Comparison of ENCODE assay signal across 7 mouse cellular contexts in the genomic region with DNA sequence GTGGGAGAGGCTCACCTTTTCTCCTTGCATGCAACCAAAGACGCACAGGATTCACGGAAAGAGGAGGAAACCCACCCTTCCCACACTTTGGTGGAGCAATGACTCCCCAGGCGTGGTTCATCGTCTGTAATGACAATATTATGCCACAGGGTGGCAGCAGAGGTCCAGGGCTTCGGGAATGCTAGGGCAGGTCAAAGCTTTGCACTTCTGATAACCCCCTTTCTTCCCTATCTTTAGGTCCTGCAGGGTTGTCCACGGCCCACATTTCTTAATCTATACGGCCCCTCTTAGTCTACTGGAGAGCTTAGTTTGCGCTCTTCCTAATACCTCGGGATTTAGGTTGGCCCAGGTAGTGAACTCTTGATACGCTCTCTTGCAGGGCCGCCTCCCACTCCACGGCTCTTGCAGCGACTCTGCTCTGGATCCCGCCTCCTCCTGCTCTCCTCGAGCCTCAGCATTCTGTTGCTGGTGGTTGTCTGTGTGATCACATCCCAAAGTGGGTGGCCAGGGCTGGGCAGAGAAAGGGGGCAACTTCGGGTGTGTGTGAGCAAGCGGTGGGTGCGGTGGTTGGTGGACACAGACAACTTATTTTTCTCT. TPM values are rescaled to one million over a fixed set of nuclear protein-coding genes. Genes with fewer than 3 reads are reported as not detected.
DNase-seq lines count a peak whose midpoint lies in the region; ATAC-seq and TF ChIP-seq lines count a peak whose summit lies in the region.

No protein-coding gene starts in this region.

- TF ChIP-seq CTCF in small intestine, adult 2 months (IDR thresholded peaks at IDR 0.05; ENCODE audit: extremely low read depth, insufficient read length, insufficient replicate concordance, low read depth, low read length): peak; percentile 88; the same call in 1 of the 2 replicates

- 26% methylated on average over 18 of the region's 18 CpGs for WGBS in hindbrain, embryonic 12.5 days
- 23% methylated on average over 18 of the region's 18 CpGs for WGBS in small intestine, adult 2 months

- peak; percentile 38 for ATAC-seq in hindbrain, embryonic 12.5 days (ENCODE audit: low FRiP score)
- ATAC-seq in megakaryocyte-erythroid progenitor cell, adult 5-6 weeks (replicated peaks; ENCODE audit: low FRiP score, low TSS enrichment, poor library complexity, severe bottlenecking): peak; percentile 69

- peaks cover 3% of the 10 kb centered on the region for H3K4me1 ChIP-seq in hindbrain, embryonic 12.5 days
- peaks cover 2% of the 10 kb centered on the region; the same call in 1 of the 2 replicates for H3K4me1 ChIP-seq in small intestine, adult 2 months (ENCODE audit: control insufficient read depth, insufficient read depth, insufficient read length, low read length)

- no peak overlapping the region for H3K4me3 ChIP-seq in hindbrain, embryonic 12.5 days
- H3K4me3 ChIP-seq in small intestine, adult 2 months (ENCODE audit: low read depth, low read length): no peak overlapping the region

- H3K36me3 ChIP-seq in hindbrain, embryonic 12.5 days: no peaks in the 10 kb centered on the region
- no peaks in the 10 kb centered on the region for H3K36me3 ChIP-seq in small intestine, adult 2 months (ENCODE audit: control insufficient read depth, insufficient read depth, low read length)

- H3K9ac ChIP-seq in hindbrain, embryonic 12.5 days: 0 out of 2 replicates have a peak overlapping the region, but pooled peaks have one; percentile 13

- TF ChIP-seq POLR2A in small intestine, adult 2 months (IDR thresholded peaks at IDR 0.05; ENCODE audit: low read depth, low read length): no peak

- no peaks in the 10 kb centered on the region for H3K9me3 ChIP-seq in hindbrain, embryonic 12.5 days (replicated peaks)

- intact Hi-C loops in left cerebral cortex, postnatal 10 days (cut with DNase I): loop anchor here (2.0 kb wide), 1 partner anchor 157 kb away; a partner anchor contains a TSS

- peak overlapping the region; percentile 24 for H3K4me2 ChIP-seq in hindbrain, embryonic 12.5 days (replicated peaks)

- peak; percentile 71 for DNase-seq in R1 (ENCODE audit: low read depth, low spot score)
- DNase-seq in cerebellum, adult 8-10 months: peak; percentile 78
- DNase-seq in forelimb bud, embryonic 11.5 days (ENCODE audit: low read depth, low spot score): peak; percentile 79
- DNase-seq in left cerebral cortex, postnatal 10 days (ENCODE audit: extremely low spot score in 1 of 2, low spot score in 2 of 2): peak; percentile 68 to 72

- no peak overlapping the region for H3K27ac ChIP-seq in hindbrain, embryonic 12.5 days
- H3K27ac ChIP-seq in small intestine, adult 2 months (ENCODE audit: insufficient read depth, low read depth, low read length): no peak overlapping the region

- 0 out of 2 replicates have a peak, but pooled peaks cover 2% of the 10 kb centered on the region for H3K27me3 ChIP-seq in hindbrain, embryonic 12.5 days
- no peaks in the 10 kb centered on the region for H3K27me3 ChIP-seq in small intestine, adult 2 months (ENCODE audit: control insufficient read depth, insufficient read depth, low read length)

RNA-seq across cellular contexts. Expression of a gene that starts 1.8 kb away (rescaled TPM):
- polyA plus RNA-seq in hindbrain, embryonic 12.5 days (2016; fragmentation: Nextera tagmentation; extraction: Ambion mirVana): 0.56 and 0.89 TPM in 2 replicates
- 1 to 10 TPM; 1.4 to 1.5 TPM for total RNA-seq in left cerebral cortex, postnatal 10 days (2021)
- not detected in 2 replicates for total RNA-seq in megakaryocyte-erythroid progenitor cell, adult 5-6 weeks (2014; fragmentation: Nextera tagmentation)
- not detected in 2 replicates for total RNA-seq in megakaryocyte-erythroid progenitor cell, adult 5-6 weeks (2017)
- not detected in 2 replicates for polyA plus RNA-seq in small intestine, adult 2 months (2012; rRNA removed)

RNA-seq across cellular contexts. Expression of a gene that starts 36.7 kb away (rescaled TPM):
- not detected in 2 replicates for polyA plus RNA-seq in hindbrain, embryonic 12.5 days (2016; fragmentation: Nextera tagmentation; extraction: Ambion mirVana)
- total RNA-seq in left cerebral cortex, postnatal 10 days (2021): not detected
- total RNA-seq in megakaryocyte-erythroid progenitor cell, adult 5-6 weeks (2014; fragmentation: Nextera tagmentation): not detected in 2 replicates
- total RNA-seq in megakaryocyte-erythroid progenitor cell, adult 5-6 weeks (2017): not detected in 2 replicates
- polyA plus RNA-seq in small intestine, adult 2 months (2012; rRNA removed): 0.16 and 0.30 TPM in 2 replicates

RNA-seq across cellular contexts. Expression of a gene that starts 39.0 kb away (rescaled TPM):
- polyA plus RNA-seq in hindbrain, embryonic 12.5 days (2016; fragmentation: Nextera tagmentation; extraction: Ambion mirVana): 23.0 and 28.5 TPM in 2 replicates
- 100 to 1,000 TPM; 871 to 875 TPM for total RNA-seq in left cerebral cortex, postnatal 10 days (2021)
- total RNA-seq in megakaryocyte-erythroid progenitor cell, adult 5-6 weeks (2014; fragmentation: Nextera tagmentation): 2.1 and 3.0 TPM in 2 replicates
- total RNA-seq in megakaryocyte-erythroid progenitor cell, adult 5-6 weeks (2017): 0.23 and 0.76 TPM in 2 replicates
- polyA plus RNA-seq in small intestine, adult 2 months (2012; rRNA removed): 5.3 and 5.5 TPM in 2 replicates

RNA-seq across cellular contexts. Expression of a gene that starts 40.5 kb away (rescaled TPM):
- 59.8 and 61.9 TPM in 2 replicates for polyA plus RNA-seq in hindbrain, embryonic 12.5 days (2016; fragmentation: Nextera tagmentation; extraction: Ambion mirVana)
- 10 to 100 TPM; 44.8 to 48.0 TPM for total RNA-seq in left cerebral cortex, postnatal 10 days (2021)
- total RNA-seq in megakaryocyte-erythroid progenitor cell, adult 5-6 weeks (2014; fragmentation: Nextera tagmentation): 50.8 and 85.0 TPM in 2 replicates
- total RNA-seq in megakaryocyte-erythroid progenitor cell, adult 5-6 weeks (2017): 58.1 and 70.7 TPM in 2 replicates
- 65.6 and 109 TPM in 2 replicates for polyA plus RNA-seq in small intestine, adult 2 months (2012; rRNA removed)

RNA-seq across cellular contexts. Expression of a gene that starts 55.3 kb away (rescaled TPM):
- polyA plus RNA-seq in hindbrain, embryonic 12.5 days (2016; fragmentation: Nextera tagmentation; extraction: Ambion mirVana): 45.9 and 46.4 TPM in 2 replicates
- total RNA-seq in left cerebral cortex, postnatal 10 days (2021): 10 to 100 TPM; 27.5 to 30.3 TPM
- 20.3 and 30.0 TPM in 2 replicates for total RNA-seq in megakaryocyte-erythroid progenitor cell, adult 5-6 weeks (2014; fragmentation: Nextera tagmentation)
- 15.8 and 20.8 TPM in 2 replicates for total RNA-seq in megakaryocyte-erythroid progenitor cell, adult 5-6 weeks (2017)
- polyA plus RNA-seq in small intestine, adult 2 months (2012; rRNA removed): 5.2 and 7.4 TPM in 2 replicates

Comparison
In these comparisons a context has a peak if more than half of its experiments do, and no peak if none do; other contexts are left out.
1. RNA of a gene that starts 39.0 kb away (total RNA-seq): 871 to 875 TPM in left cerebral cortex, postnatal 10 days; 0.23 to 3.0 TPM in megakaryocyte-erythroid progenitor cell, adult 5-6 weeks; every median in the first group is over 100 times any median in the second.
2. Peak in every context shown above with its lines, with median percentiles within 50 percentile points of each other: DNase-seq.